Mouse (Mus musculus): ENCODE measurements around the gene 4932415D10Rik. TPM values are rescaled to one million over a fixed set of nuclear protein-coding genes. Genes with fewer than 3 reads are reported as not detected.

The 4932415D10Rik gene
- not detected for polyA plus RNA-seq (2015; fragmentation: Illumina TruSeq; extraction: RNeasy Lipid Tissue Mini Kit (QIAGEN cat#74804); ENCODE audit: low read depth, low replicate concordance)

GRCm38 (mm10) chr10:82316482-82316881 is at the start of gene 4932415D10Rik:
Gene 4932415D10Rik, minus strand, starts transcription at chr10:82316582.

GRCm38 (mm10) chr10:82354083-82355010 is 38.0 kb upstream of the 4932415D10Rik start, which contains the start of gene Gm4924:
Gene Gm4924, plus strand, starts transcription at chr10:82354255.

GRCm38 (mm10) chr10:82240742-82241400 is 75.5 kb downstream of the 4932415D10Rik start, which contains the start of gene Zfp938:
Gene Zfp938, minus strand, starts transcription at chr10:82241280.

Other genes with a start within 250 kb of the 4932415D10Rik start
- gene BC024063, start 233.2 kb downstream of the 4932415D10Rik start, polyA plus RNA-seq (2015; fragmentation: Illumina TruSeq; extraction: RNeasy Lipid Tissue Mini Kit (QIAGEN cat#74804); ENCODE audit: low read depth, low replicate concordance): 5.5 TPM
- gene AU041133, start 188.6 kb downstream of the 4932415D10Rik start, polyA plus RNA-seq (2015; fragmentation: Illumina TruSeq; extraction: RNeasy Lipid Tissue Mini Kit (QIAGEN cat#74804); ENCODE audit: low read depth, low replicate concordance): 8.0 TPM
- gene Zfp938, start 75.3 kb downstream of the 4932415D10Rik start, polyA plus RNA-seq (2015; fragmentation: Illumina TruSeq; extraction: RNeasy Lipid Tissue Mini Kit (QIAGEN cat#74804); ENCODE audit: low read depth, low replicate concordance): 29.6 TPM
- gene Gm4924, start 37.7 kb upstream of the 4932415D10Rik start, polyA plus RNA-seq (2015; fragmentation: Illumina TruSeq; extraction: RNeasy Lipid Tissue Mini Kit (QIAGEN cat#74804); ENCODE audit: low read depth, low replicate concordance): 5.3 TPM
- not detected for gene Gm1553, start 176.0 kb upstream of the 4932415D10Rik start, polyA plus RNA-seq (2015; fragmentation: Illumina TruSeq; extraction: RNeasy Lipid Tissue Mini Kit (QIAGEN cat#74804); ENCODE audit: low read depth, low replicate concordance)